Mouse (Mus musculus): ENCODE data around the gene Gbp5.
A peak's percentile ranks its signal among the peaks of the same experiment; 100 is the strongest.
"Not testable (repeated sequence)": the region's sequence is repeated elsewhere in the genome, so short reads cannot be mapped to it uniquely, and the experiment has no call there.

Gbp5 gene

DNA sequence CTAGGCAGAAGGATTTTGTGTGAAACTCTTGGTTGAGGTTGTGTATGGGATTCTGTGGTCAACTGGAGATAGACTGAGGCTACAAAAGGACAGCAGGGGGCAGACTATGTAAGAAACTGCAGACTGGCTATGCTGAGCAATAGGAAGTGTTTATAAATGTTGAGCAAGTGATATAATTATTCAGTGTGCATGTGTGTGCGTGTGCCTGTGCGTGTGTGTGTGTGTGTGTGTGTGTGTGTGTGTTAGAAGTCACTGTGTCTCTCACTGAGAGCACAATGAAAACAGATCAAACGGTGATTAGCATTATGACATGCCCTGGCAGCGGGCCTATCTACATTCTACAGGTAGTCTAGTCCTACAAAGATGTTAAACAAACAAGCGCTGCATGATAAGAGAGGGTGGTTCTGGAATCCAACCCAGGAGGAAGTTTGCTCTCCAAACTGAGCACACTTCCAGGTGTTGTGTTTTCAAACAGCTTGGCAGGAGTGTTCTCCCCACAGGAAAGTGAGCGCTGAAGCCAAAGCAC lies at the start of gene Gbp5:
Gene Gbp5, plus strand, starts transcription at position 443 of the 526 bp plus-strand sequence.
- peak; percentile 24 for DNase-seq

DNA sequence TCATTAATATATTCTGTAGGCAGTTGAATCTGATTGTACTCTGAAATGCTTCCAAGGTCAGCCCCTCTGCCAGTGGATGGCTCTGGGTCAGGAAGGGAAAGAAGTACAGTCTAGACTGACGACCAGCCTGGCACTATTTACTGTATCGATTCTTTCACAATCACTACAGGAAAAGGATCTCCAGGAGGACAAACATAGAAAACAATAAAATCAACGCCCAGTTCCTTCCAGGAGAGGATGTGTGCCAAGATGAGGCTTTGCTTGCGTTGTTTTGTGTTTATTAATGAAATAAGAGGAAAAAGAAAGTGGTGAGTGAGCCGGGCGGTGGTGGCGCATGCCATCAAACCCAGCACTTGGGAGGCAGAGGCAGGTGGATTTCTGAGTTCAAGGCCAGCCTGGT lies 39.6 kb upstream of the Gbp5 start:
- no peak for DNase-seq

DNA sequence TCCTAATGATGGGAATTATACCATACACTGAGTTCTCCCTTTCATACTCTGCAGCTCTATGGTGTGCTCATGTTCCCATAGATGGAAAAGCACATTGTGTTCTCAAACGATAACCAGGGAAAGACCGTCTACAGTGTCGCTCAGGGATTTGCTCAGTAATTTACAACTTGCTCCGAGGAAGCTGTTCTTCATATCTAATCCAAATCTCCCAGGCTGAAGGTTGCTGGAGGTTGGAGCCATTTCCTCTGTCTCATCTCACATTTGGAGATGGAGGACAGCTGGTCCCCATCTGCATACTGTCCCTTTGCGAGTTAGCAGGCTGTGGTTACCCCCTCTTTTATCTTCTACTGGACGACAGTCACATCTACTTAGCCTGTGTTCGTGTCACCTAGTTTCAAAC lies 34.5 kb upstream of the Gbp5 start:
- no peak for DNase-seq

DNA sequence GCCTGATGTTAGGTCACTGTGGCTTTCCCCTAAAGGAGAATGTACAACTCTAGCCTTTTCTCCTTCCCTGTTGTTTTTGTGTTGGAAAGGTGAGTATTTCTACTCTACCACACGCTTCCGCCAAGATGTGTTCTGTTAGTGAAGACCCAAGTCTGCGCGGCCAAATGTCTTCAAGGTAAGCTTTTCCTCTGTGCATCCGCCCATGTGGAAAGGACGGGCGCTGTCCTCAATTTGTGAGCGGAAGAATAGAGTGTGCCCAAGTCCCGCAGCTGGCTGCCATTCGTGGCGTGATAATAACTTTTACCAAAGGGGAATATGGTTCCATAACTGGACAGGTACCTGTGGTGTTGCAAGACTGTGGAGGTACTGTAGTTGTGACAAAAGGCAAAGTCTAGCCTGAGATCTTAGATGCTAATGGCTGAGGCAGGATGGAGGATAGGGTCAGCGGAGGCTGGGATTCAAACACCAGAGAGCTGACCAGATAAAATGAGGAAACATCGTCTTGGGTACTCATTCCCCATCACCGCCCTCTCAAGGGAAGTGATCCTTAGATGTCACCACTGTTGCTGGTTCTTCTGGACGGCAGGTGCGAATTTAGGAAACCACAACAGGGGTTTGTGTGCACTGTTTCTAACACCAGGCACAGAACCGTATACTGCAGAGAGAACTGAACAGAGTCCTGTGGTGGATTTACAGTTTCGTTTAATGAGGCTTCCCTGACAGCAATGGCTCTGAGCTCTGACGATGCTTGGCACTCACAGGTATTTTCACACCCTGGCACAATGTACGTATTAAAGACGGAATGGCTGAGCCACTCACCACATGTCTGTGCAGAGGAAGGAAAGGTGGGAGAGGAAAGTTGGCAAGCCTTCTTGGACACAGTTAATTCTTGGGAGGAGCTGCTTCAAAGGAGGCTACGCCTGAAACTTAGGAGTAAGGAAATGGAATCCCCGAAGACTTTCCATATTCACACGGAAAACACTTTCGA lies 30.7 kb upstream of the Gbp5 start:
- no peak for DNase-seq

DNA sequence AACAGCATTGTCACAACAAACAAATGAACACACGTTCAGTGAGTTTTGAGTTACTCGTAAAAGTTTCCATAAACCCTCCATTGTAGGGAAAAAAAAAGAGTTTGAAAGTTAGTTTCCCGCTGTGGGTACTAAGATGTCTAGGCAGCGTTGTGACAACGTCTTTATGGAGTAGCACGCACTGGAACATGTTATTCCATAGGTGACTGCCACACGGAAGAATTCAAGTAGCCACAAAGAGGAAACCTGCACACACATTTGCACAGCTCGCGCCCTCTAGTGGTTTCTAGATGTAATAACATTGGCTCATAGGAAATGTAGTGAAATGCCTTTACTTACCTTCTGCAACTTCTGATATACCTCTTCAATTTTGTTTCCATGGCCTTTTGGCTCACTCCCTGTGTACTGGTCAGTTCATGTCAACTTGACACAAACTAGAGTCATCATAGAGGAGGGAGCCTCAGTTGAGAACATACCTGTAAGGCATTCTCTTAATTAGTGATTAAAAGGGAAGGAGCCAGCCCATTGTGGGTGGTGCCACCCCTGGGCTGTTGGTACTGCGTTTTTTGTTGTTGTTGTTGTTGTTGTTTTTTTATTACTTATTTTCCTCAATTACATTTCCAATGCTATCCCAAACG lies 19.3 kb upstream of the Gbp5 start:
- no peak for DNase-seq

DNA sequence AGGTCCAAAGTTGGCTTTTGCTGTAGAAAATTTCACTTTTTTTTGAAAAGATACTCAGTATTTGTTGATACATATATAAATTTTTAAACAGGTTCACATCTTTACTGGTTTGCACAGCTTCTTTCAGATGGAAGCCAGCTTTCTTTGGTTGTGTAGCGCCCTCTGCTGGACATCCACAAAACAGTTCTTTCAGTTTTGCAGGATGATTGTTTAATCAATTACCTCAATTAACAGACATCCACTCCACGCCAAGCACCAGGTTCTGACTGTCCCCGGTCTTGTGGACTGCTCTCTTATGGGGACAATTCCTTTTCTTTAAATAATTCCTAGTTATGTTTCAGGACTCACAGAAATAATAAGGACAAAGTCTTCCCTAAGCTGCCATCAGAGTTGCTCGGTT lies 17.9 kb upstream of the Gbp5 start:
- peak; percentile 62 for DNase-seq

DNA sequence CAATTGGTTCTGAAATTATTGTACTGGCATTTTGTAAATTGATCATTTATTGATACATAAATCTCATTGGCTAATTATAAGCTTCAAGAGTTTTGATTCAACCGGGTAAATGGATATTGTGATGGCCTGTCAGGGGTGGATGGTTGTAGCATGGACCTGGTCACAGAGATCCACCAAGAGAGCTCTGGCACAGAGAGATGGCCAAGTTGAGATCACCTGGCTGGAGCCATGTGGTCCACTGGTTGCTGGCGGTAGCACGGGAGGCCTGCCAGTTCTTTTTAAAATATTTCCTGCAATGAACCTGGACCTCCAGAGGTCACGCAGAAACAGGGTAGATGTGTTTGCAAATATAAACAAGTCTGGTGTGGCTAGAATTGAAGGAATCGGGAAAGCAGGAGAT lies 15.9 kb upstream of the Gbp5 start:
- DNase-seq, result no peak

DNA sequence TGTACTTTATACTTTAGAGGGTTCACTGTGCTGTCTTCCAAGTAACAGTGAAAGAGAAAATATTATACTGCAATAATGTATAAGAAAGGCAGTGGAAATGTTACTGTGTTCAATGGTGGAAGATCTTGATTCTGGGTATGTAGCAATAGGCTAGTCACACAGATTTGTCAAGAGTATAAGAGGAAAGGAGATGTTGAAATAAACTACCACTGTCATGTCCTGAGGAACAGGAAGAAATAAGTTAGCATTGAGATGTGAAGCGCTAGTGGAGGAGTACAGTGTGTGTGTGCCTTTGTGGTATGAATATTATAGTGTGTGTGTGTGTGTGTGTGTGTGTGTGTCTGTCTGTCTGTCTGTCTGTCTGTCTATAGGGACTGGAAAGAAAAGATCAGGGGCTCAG lies 15.4 kb upstream of the Gbp5 start:
- no peak for DNase-seq

DNA sequence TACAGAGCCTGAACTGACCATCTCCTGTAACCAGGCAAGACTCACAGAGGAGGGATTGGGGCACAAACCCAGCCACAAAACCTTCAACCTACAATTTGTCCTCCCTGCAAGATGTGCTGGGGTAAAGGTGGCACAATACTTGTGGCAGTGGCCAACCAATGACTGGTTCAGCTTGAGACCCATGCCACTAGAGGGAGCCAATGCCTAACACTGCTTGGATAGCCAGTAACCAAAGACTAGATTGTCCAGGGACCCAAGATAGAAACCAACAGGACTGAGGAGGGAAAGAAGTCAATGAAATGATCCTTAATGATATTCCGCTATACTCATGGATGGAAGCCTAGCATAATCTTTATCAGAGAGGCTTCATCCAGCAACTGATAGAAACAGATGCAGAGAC lies 3.3 kb upstream of the Gbp5 start:
- peak; percentile 54 for DNase-seq

DNA sequence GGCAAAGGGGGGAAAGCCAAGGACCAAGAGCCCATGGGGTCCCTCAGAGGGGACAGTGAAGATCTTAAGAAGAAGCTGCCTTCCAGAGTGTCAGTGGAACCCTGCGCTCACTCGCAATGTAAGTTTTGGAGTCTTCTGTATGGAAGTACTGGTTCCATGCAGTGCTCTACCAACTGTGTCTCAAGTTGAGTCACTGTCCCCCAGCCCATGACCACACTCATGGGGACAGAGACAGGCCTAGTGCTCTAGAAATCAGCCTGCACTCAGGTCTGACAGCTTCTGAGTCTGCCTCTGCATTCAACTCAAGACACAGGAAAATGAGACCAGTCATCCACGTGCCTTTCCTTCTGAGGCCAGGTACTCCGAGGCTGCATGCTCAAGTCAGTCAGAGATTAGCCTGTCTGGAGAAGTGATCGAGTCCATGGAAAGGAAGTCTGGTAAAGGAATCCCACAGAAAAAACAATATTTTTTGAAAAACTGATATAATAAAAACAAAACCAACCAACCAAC lies 1.4 kb downstream of the Gbp5 start:
- DNase-seq, result no peak

DNA sequence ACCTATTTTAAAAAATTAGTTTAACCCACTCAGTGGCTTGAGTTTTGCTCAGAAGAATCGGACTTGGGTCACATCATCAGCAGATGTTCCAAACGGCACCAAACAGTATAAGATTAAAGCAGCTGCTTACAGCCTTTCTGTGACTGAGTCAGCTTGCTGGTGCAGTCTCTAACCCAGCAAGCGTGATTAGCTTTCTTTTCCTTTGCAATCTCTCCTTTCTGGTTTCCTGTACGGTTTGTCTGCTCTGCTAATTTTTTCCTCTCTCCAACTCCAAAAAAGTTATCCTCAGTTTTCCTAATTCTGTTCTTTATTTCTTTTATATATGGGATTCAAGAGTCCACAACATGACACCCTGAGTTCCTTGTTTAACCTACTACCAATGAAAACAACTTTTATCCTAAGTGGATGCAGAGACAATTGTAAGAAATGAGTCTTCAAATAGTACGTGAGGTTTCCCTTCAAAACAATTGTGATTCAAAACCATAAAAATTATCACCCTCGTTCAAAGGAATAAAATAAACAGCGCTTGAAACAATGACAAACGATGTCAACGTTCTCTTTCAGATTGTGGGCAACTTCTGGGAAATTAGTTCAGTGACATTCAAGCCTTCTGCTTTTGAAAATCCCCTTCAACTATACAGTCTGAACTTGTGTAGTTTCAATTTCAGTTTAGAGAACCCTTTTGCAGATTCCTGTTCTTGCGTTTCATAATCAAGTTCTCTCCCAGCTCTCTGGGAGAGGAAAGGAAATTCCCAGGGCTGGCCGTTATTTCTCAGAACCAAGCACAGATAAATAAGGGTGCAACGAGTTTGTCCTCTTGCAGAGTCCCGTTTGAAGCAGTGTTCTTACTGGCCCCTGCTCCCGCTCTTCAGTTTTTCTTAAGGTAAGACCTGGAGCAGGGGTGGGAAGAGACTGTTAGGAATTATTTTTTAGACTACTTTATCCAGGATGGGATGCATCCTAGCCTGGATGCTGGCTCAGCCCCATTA lies 2.6 kb downstream of the Gbp5 start:
- DNase-seq, result no peak

DNA sequence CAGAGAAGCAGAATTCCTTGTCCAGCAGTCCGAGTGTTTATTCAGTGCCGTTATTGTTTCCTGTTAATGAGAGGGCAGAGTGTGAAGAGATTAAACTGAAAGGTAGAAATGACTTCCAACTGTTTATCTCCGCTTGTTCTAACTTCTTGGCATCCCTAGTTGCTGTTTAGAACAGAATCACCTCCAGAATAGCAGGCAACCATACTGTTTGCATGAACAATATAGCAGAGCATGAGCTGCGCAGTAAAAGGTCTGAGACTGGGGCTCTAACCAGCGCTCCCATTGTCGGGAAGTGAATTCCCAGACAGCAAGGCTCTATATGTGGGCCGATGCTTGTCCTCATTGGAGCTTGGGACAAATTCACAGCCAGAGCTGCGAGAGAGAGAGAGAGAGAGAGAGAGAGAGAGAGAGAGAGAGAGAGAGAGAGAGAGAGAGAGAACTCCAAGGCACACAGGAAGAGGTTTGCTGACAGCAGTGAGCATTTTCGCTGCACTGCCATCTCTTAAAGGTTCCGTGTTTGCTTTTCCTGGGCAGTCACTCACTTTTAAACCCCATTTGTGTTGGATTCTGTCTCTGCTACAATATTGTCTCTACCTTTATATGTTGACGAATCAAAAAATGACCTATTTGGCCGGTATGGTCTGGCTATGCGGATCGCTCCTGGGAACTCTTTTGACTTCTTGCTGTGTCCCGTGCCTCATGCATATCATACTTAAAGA lies 3.5 kb downstream of the Gbp5 start:
- DNase-seq, result no peak

DNA sequence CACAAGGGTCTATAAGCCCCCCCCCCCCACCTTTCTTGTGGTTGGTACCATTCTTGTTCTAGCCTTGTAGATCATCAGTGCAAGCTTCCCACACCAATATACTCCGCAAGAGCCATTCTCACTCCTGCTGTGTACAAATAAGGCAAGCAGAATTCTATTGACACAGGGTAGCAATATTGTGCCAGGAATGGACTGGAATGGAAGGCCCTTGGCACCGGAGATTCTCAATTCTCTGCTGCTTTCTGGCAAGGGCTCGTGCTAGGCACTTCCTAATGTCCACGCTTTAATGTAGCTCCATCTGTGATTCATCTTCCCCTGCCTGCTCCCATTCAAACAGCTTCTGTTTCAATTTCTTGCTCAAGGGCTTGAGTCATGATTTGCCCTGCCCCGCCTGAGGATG lies 5.2 kb downstream of the Gbp5 start:
- no peak for DNase-seq

DNA sequence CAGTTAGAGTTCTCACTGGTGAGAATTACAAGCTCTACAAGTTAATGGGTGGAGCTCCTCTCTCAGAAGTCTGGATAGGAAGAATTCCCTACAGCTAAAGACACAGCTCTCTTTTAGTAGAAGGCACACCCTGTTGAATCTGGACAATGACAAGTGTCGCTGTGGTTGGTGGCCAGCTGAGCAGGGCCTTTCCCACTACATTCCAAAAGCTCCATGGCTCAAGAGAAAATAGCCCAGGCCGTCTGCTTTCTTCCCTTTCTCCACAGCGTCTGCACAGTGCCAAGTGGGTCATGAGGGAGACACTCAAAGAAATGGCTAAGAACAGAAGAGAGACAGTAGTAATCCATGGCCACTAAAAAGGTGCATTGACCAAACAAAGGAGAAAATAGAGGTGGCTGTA lies 34.3 kb downstream of the Gbp5 start:
- no peak for DNase-seq

DNA sequence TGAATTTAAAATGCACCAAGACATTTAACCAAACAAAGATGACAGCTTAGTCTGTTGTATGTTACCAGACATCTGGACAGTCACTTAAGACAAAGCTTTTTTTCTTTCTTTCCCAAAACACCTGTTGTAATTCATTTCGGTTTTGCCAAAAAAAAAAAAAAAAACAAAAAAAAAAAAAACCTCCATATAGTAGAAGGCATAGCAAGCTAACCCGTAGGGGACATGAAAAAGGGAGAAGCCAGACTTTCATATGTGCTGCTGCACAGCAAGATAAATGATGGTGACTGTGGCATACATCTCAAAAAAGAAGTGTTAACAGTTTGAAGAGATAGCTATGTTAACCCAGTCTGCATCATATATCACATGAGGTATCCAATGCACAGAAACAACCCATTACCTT lies 35.8 kb downstream of the Gbp5 start:
- DNase-seq, result no peak

DNA sequence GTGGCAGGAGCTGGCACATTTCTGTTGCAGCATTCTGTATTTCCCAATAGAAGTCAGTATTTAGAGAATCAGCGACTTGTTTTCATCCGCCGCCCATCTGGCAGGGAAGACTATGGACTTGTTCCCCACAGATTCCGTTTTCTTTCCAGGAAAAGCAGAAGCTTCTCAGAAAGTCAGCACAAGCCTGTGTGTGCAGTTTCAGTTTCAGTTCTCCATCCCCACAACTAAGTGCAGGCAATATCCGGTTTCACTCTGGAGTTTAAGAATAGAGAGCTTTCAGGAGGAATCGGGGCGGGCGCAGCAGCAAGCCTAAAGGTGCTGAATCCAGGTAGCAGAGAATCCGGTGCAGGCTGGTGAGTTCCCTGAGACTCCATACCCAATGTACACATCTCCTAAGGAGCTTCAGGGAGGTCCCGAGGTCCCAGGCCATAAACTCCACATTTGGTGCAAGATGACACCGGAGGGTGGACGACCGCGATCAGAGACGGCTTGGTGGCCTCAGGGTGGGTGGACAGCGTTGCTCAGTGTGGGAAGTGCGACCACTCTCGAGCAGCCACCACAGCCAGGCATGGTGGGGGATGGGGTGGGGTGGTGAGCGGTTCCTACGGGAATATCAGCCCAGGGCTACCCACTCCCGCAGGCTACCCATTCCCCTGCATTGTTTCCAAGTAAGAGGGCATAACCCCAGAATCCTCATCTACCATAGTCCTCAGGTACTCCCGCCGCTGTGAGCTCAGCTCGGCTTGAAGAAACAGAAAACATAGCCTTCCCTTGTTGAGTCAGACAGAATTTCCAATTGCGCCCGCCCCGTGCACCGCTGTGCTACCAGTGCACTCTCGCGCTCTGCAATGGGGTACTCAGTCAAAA lies 36.5 kb downstream of the Gbp5 start, which contains the start of gene Gbp7:
Gene Gbp7, plus strand, starts transcription at position 256 of the 867 bp plus-strand sequence.
- peak; percentile 17 for DNase-seq

DNA sequence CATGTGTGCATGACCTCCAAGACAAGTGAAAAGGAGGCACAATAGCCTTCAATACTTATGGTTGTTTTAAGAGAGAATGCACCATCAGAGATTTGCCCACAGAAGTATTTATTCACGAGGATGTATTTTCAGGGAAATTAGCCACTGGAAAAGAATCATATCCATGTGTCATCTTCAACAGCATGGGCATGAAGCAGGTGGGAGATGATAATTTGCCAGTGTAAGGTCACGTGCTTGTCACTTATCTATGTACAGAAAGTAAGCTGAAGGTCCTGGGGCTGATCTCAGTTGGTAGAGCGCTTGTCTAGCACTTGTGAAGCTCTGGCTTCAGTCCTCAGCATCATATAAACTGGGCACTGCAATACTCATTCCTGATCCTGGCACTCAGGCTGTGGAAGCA lies 37.8 kb downstream of the Gbp5 start:
- DNase-seq, result no peak

DNA sequence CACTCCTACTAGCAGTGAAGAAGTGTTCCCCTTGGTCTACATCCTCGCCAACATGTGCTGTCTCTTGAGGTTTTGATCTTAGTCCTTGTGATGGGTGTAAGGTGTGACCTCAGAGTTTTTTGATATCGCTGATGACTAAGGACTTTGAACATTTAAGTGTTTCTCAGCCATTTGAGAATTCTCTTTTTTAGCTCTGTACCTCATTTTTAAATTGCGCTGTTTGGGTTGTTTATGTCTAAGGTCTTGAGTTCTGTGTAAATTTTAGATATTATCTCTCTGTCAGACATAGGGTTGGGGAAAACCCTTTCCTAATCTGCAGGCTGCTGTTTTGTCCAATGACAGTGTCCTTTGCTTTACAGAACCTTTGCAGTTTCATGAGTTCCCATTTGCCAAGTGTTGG lies 39.4 kb downstream of the Gbp5 start:
- DNase-seq, result no peak

DNA sequence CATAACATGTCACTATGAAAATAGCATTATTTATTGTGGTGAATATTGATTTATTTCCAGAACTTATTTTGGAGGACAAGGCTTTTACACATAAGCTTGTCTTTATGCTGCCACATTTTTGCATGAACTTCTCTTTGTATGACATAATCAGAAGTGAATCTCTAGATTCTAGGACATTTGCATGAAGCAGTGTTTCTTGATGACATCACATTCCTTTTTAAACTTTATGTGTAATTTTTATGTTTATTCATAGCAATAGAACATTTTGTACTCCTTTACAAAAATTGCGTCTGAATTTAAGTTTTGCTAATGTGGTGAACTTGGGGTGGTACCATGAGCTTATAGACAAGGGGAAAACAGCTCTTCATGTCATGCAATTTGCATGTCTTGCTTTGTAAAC lies 41.9 kb downstream of the Gbp5 start:
- no peak for DNase-seq

DNA sequence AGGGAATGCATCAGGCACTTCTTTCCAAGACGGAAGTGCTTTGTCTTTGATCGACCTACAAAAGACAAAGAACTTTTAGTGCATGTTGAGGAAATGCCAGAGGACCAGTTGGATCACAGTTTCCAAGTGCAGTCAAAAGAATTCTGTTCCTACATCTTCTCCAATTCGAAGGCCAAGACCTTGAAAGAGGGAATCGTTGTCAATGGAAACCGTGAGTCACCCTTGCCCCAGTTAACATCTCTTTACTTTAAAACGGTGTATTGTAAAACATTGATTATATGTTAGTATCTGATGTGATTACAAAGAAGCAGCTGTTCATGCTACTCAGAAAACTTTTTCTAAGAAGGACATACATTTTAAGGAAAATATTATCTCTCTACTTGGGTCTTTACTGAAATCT lies 47.6 kb downstream of the Gbp5 start:
- no peak for DNase-seq

DNA sequence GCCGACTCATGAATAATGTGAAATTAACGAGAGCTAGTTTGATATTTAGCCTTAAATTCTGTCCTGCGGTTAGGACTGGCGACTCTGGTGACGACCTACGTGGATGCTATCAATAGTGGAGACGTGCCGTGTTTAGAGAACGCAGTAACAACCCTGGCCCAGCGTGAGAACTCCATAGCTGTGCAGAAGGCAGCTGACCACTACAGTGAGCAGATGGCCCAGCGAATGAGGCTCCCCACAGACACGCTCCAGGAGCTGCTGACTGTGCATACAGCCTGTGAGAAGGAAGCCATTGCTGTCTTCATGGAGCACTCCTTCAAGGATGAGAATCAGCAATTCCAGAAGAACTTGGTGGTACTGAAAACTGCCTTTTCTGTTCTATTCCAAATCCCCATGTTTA lies 49.0 kb downstream of the Gbp5 start:
- DNase-seq, result not testable (repeated sequence)
